Mouse (Mus musculus): Measurements from ENCODE around the gene Elk4. TPM values are rescaled to one million over a fixed set of nuclear protein-coding genes. Genes with fewer than 3 reads are reported as not detected.

The Elk4 gene
- polyA plus RNA-seq, 1 experiment: 4.3 TPM

DNA sequence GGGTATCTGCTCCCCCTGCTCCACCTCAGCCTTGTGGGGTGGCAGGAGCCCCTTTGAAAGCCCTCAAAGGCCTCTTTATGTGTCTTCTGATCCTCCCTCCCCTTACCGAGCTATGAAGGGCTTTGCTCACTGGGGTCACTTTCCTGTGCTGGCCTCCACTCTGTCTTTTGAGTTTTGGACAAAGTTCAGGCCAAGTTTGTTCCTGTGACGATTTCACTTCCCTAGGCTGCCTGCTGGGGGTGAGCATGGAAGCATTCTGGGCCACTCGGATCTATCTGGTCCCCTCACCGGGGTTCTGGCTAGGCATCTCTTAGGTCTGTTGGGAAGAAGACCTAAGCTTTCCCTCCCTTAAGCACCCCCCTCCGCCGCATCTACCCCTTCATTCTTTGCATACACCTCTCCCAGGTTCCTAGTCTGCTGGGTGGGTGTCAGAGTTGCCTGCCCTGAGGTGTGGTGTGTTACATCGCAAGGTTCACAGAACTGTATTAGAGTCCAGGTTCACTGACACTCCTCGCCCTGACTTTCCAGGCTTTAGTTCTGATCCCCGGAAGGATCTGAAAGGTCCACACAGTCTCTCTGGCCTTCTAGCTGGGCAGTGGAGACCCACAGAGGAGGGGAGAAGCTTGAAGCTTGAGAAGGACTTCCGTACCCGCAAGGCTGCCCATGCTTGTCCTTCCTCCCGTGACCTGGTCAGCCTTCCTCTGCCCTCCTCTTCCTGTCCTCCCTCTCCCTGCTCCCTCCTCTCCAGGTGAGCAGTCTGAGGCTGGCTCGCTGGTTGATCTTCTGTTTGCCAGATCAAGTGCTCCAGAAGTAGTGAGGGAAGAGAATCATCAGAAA is 34.7 kb upstream of the Elk4 start:
- no peaks in the 10 kb centered on the region for H3K36me3 ChIP-seq (ENCODE audit: control insufficient read depth, insufficient read depth, low read length)
- no peak overlapping the region for H3K4me3 ChIP-seq (ENCODE audit: control insufficient read depth, low read depth, low read length)
- no peaks in the 10 kb centered on the region for H3K27me3 ChIP-seq (ENCODE audit: control insufficient read depth, insufficient read depth, low read length)
- no peaks in the 10 kb centered on the region; the same call in none of the 2 replicates for H3K4me1 ChIP-seq (ENCODE audit: control insufficient read depth, insufficient read depth, low read length)
- TF ChIP-seq POLR2A (IDR thresholded peaks at IDR 0.05; ENCODE audit: control insufficient read depth, low read depth, low read length) (no peak), CTCF (IDR thresholded peaks at IDR 0.05; ENCODE audit: control insufficient read depth, insufficient read depth, insufficient replicate concordance, low read depth, low read length) (no peak)
- no peak overlapping the region for H3K27ac ChIP-seq (ENCODE audit: control insufficient read depth, insufficient read depth, low read depth, low read length)

DNA sequence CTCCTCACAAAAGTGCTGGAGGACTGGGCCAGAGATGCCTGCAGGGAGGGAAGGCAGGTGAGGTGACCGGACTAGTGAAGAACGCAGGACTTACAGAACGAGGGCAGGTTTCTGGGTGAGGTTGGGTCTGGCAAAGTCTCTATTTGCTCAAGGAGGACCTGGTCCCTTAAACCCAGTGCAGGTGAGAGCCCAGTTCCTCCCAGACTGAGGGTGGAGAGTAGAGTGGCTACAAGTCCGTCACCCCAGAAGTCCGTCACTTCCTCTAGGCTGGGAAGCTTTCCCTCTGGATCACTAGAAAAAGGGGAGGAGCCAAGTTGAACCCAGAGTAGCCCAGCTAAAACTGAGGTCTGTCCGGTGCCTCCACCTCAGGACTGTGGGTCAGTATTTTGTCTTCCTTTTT is 33.4 kb upstream of the Elk4 start:
- no peak for TF ChIP-seq POLR2A (IDR thresholded peaks at IDR 0.05; ENCODE audit: control insufficient read depth, low read depth, low read length)
- TF ChIP-seq CTCF (IDR thresholded peaks at IDR 0.05; ENCODE audit: control insufficient read depth, insufficient read depth, insufficient replicate concordance, low read depth, low read length): no peak
- H3K4me1 ChIP-seq (ENCODE audit: control insufficient read depth, insufficient read depth, low read length): no peaks in the 10 kb centered on the region; the same call in none of the 2 replicates
- H3K36me3 ChIP-seq (ENCODE audit: control insufficient read depth, insufficient read depth, low read length): no peaks in the 10 kb centered on the region
- H3K27me3 ChIP-seq (ENCODE audit: control insufficient read depth, insufficient read depth, low read length): no peaks in the 10 kb centered on the region
- H3K27ac ChIP-seq (ENCODE audit: control insufficient read depth, insufficient read depth, low read depth, low read length): no peak overlapping the region
- H3K4me3 ChIP-seq (ENCODE audit: control insufficient read depth, low read depth, low read length): no peak overlapping the region

DNA sequence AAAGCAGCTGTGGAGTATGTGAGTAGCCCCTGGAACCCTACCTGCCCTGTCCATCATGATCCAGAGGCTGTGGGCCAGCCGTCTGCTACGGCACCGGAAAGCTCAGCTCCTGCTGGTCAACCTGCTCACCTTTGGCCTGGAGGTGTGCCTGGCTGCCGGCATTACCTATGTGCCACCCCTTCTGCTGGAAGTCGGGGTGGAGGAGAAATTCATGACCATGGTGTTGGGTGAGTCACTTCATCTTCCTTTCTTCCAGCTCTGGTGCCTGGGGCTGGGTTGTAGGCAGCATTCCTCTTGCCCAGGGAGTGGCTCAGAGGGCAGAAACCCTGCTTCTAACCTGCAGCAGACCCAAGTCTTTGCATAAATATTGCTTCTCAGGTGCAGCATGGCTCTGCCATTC is 30.5 kb upstream of the Elk4 start:
- no peak for TF ChIP-seq CTCF (IDR thresholded peaks at IDR 0.05; ENCODE audit: control insufficient read depth, insufficient read depth, insufficient replicate concordance, low read depth, low read length)
- TF ChIP-seq POLR2A (IDR thresholded peaks at IDR 0.05; ENCODE audit: control insufficient read depth, low read depth, low read length): no peak
- Histone ChIP-seq H3K4me3 (ENCODE audit: control insufficient read depth, low read depth, low read length) (no peak overlapping the region), H3K36me3 (ENCODE audit: control insufficient read depth, insufficient read depth, low read length) (no peaks in the 10 kb centered on the region), H3K27me3 (ENCODE audit: control insufficient read depth, insufficient read depth, low read length) (no peaks in the 10 kb centered on the region), H3K27ac (ENCODE audit: control insufficient read depth, insufficient read depth, low read depth, low read length) (no peak overlapping the region), H3K4me1 (ENCODE audit: control insufficient read depth, insufficient read depth, low read length) (no peaks in the 10 kb centered on the region; the same call in 1 of the 2 replicates)

DNA sequence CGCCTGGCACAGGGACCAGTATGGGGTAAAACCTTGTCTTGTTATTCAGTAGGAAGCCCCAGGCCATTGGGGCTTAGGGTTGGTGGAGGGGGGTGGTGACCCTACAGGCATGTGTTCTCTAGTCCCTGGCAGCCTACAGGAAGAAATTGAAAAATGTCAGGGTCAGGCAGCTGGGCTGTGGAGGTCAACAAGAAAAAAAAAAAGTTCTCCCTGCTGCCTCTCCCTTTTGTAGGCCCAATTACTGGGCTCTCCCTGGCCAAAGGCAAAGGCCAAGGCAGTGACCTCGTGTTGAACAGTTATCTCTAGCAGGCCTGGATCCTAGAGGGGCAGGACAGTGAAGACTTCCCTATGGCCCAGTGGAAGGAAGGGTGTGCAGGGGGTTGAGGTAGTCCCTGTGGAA is 26.9 kb upstream of the Elk4 start:
- Histone ChIP-seq H3K36me3 (ENCODE audit: control insufficient read depth, insufficient read depth, low read length) (no peaks in the 10 kb centered on the region), H3K4me3 (ENCODE audit: control insufficient read depth, low read depth, low read length) (no peak overlapping the region), H3K27me3 (ENCODE audit: control insufficient read depth, insufficient read depth, low read length) (no peaks in the 10 kb centered on the region), H3K27ac (ENCODE audit: control insufficient read depth, insufficient read depth, low read depth, low read length) (no peak overlapping the region), H3K4me1 (ENCODE audit: control insufficient read depth, insufficient read depth, low read length) (peaks cover 2% of the 10 kb centered on the region; the same call in 1 of the 2 replicates)
- TF ChIP-seq CTCF (IDR thresholded peaks at IDR 0.05; ENCODE audit: control insufficient read depth, insufficient read depth, insufficient replicate concordance, low read depth, low read length) (no peak), POLR2A (IDR thresholded peaks at IDR 0.05; ENCODE audit: control insufficient read depth, low read depth, low read length) (no peak)

DNA sequence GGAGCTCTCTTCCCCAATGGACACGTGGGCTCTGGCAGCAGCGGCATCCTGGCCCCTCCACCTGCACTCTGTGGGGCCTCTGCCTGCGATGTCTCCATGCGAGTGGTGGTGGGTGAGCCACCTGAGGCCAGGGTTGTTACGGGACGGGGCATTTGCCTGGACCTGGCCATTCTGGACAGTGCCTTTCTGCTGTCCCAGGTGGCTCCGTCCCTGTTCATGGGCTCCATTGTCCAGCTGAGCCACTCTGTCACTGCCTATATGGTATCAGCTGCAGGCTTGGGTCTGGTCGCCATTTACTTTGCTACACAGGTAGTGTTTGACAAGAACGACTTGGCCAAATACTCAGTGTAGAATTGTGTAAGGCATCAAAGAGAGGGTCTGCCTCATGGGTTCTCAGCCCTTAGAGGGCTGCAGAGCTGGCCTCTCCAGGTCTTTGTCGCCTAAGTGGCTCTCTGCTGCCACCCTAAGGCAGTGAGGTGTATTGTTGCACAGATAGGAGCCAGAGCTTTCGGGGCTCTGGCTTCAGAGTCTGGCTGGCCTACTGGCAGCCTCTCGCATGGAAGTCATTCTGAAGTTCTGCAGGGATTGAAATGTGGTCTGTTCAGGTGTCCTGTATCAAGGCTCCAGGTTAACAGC is 25.9 kb upstream of the Elk4 start:
- Histone ChIP-seq H3K36me3 (ENCODE audit: control insufficient read depth, insufficient read depth, low read length) (no peaks in the 10 kb centered on the region), H3K27me3 (ENCODE audit: control insufficient read depth, insufficient read depth, low read length) (no peaks in the 10 kb centered on the region), H3K27ac (ENCODE audit: control insufficient read depth, insufficient read depth, low read depth, low read length) (no peak overlapping the region), H3K4me3 (ENCODE audit: control insufficient read depth, low read depth, low read length) (no peak overlapping the region), H3K4me1 (ENCODE audit: control insufficient read depth, insufficient read depth, low read length) (peaks cover 2% of the 10 kb centered on the region; the same call in 1 of the 2 replicates)
- TF ChIP-seq CTCF (IDR thresholded peaks at IDR 0.05; ENCODE audit: control insufficient read depth, insufficient read depth, insufficient replicate concordance, low read depth, low read length) (peak; percentile 76; the same call in 1 of the 2 replicates), POLR2A (IDR thresholded peaks at IDR 0.05; ENCODE audit: control insufficient read depth, low read depth, low read length) (no peak)

DNA sequence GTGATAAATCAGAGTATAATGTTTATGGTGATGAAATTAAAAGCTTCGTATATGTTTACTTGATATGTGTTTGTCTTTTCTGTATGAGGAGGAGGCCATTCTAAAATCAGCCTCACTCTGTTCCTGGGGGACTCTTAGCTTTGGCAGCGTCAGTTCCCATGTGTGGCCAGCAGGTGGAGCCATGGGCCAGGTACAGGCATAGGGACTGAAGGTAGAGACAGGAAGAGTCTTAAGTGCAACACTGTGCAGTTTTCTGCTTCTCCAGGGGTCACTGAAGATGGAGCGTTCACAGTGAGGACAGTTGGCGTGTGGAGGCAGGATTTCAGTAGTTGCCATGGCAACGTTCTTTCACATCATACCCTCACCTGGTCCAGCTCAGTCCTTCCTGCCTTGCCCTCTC is 24.5 kb upstream of the Elk4 start:
- Histone ChIP-seq H3K27ac (ENCODE audit: control insufficient read depth, insufficient read depth, low read depth, low read length) (no peak overlapping the region), H3K36me3 (ENCODE audit: control insufficient read depth, insufficient read depth, low read length) (no peaks in the 10 kb centered on the region), H3K4me3 (ENCODE audit: control insufficient read depth, low read depth, low read length) (no peak overlapping the region), H3K27me3 (ENCODE audit: control insufficient read depth, insufficient read depth, low read length) (no peaks in the 10 kb centered on the region), H3K4me1 (ENCODE audit: control insufficient read depth, insufficient read depth, low read length) (peaks cover 2% of the 10 kb centered on the region; the same call in 1 of the 2 replicates)
- TF ChIP-seq POLR2A (IDR thresholded peaks at IDR 0.05; ENCODE audit: control insufficient read depth, low read depth, low read length) (no peak), CTCF (IDR thresholded peaks at IDR 0.05; ENCODE audit: control insufficient read depth, insufficient read depth, insufficient replicate concordance, low read depth, low read length) (peak; percentile 95)

DNA sequence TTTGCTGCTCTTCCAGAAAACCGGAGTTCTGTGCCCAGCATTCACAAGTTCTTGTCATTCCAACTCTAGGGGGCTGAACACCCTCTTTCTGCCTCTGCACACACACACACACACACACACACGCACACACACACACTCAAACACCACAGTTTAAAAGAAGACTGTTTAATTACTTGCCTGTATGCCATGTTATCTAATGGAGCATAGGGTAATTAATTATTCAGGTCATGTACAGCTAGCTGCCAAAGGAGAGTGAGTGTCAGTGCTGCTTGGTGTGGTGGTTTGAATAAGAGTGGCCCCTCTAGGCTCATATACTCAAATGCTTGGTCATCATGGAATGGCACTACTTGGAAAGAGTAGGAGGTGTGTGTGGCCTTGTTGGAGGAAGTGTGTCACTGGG is 23.6 kb upstream of the Elk4 start:
- H3K4me1 ChIP-seq (ENCODE audit: control insufficient read depth, insufficient read depth, low read length): peaks cover 2% of the 10 kb centered on the region; the same call in 1 of the 2 replicates
- no peaks in the 10 kb centered on the region for H3K36me3 ChIP-seq (ENCODE audit: control insufficient read depth, insufficient read depth, low read length)
- no peak overlapping the region for H3K27ac ChIP-seq (ENCODE audit: control insufficient read depth, insufficient read depth, low read depth, low read length)

More for the DNA sequence above, 23.6 kb upstream of the Elk4 start:
- H3K27me3 ChIP-seq (ENCODE audit: control insufficient read depth, insufficient read depth, low read length): no peaks in the 10 kb centered on the region
- TF ChIP-seq POLR2A (IDR thresholded peaks at IDR 0.05; ENCODE audit: control insufficient read depth, low read depth, low read length) (no peak), CTCF (IDR thresholded peaks at IDR 0.05; ENCODE audit: control insufficient read depth, insufficient read depth, insufficient replicate concordance, low read depth, low read length) (no peak)
- no peak overlapping the region for H3K4me3 ChIP-seq (ENCODE audit: control insufficient read depth, low read depth, low read length)
